Mouse (Mus musculus): ENCODE data around the gene Pde6h.

Gene Pde6h

GRCm38 (mm10) chr6:136912751-136913265 is 10.8 kb upstream of the Pde6h start:
- peak; percentile 91 for DNase-seq

GRCm38 (mm10) chr6:136913384-136914126 is 10.1 kb upstream of the Pde6h start:
- peak; percentile 96 for DNase-seq

GRCm38 (mm10) chr6:136914234-136914633 is 9.4 kb upstream of the Pde6h start:
- peak; percentile 68 for DNase-seq

- DNase-seq = peak; percentile 96
Measured at GRCm38 (mm10) chr6:136915721-136916395, 7.8 kb upstream of the Pde6h start.

DNA sequence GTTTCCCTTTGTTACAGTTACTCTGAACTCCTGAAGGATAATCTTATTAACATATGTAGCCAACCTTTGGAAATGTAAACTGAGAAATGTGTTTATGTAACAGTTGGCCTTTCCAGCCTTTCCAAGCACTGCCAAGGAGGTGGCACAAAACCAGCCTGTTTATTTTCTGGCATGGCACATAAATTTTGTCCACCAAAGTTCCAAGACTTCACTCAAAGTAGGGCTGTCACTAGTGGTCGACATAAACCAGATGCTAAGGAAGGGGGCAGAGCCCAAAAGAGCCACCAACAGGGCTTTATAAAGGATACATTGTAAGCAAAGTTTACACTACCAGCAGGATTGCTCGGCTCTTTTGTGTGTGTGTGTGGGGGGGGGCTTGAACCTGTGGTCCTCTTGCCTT is 5.7 kb upstream of the Pde6h start:
- no peak for DNase-seq

DNA sequence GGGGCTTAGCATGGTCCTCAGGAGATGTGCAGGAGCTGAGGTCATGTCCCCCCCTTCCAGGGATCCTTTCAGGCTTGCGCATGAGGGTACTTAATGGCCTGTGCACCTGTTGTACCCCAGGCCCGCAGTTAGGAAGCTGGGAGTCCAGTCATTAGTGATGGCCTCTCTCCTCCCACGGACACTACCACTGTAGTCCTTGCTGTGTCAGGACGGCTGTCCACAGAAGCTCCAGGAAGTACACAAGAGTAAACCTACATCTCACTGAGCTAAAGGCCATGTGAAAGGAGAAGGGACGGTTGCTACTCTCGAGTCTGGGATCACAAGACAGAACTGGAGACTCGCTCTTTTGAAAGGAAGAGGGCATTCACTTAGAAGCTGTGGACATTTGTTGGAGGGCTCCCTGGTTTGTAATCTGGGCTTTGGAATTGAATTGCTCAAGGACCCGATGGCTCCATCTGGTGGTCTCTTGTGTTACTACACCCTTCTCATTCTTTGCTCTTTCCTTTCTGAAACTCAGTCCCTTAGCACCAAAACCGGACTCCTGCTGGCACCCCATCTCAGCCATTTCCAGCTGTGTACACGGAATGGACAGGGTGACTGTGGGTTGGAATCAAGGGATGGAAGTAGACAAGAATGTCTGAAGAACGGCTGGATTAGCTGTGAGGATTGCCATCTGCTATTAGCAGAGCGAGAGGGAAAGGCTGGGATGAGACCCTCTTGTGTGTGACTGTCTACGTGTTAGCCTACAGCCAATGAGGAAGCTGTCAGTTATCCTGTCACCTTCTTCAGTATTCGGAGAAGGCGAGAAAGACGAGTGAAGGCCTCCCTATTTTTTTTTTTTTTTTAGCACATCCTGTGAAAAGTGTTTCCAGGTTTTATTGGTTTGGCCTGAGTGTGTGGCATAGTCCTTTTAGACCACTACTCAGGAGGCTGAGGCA is 3.0 kb upstream of the Pde6h start:
- peak; percentile 96 for DNase-seq

DNA sequence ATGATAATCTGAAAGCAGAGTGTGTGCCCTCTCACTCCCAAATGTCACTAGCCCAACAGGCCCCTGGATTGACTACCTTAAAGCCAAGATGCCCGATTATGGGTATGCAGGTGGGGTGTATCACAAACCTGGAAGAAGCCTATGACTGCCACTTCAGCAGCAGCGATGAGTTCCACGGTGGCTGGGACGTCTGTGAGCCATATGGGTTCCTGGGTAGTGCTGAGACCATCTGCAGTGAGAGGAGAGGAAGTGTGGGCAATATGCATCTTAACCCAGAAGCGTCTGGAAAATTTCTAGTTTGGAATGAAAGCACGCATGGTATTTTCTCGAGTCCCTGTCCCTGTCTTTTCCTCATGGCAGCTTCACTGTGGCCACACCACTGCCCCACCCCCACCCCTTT is 2.0 kb upstream of the Pde6h start:
- DNase-seq = no peak

- DNase-seq = no peak
Measured at GRCm38 (mm10) chr6:136922080-136922479, 1.6 kb upstream of the Pde6h start, which contains the start of gene Erp27. TSS of gene Erp27 (minus strand) at chr6:136922180.

GRCm38 (mm10) chr6:136922871-136923270 is 761 bp upstream of the Pde6h start:
- DNase-seq = peak; percentile 90

DNA sequence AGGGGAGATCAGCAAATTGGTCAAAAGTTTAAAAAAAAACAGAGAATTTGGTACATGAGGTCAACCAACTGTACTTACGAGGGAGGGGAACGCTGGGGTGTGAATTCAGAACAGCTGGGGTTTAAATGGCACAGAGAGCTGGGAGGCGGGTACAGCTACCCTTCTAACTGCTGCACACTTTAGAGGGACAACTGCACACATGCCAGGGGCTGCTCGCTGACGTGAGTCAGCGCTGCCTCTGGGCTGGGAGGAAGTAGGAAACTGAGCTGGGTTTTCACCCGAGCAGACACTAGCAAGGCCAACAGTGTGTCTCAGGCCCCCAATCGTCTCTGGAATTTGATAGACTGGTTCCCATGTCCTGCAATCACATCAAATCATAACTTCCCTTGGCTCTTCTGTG is 1.4 kb downstream of the Pde6h start:
- peak; percentile 68 for DNase-seq

DNA sequence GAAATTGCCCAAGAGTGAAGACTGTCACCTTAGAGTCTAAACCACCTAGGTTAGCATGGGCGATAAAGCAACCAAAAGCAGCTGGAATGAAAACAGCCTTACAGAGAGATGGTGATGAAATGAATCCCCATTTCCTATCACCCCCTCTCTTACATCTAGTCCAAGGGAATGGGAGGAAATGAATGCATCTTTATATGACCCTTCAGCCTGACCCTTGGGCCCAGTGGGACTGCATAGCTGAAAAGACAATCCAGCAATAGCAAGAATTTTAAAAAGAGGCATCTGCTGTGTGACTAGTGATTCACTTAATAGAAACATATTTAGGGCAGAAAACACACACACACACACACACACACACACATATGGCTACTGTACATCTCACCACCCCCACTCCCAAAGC is 4.0 kb downstream of the Pde6h start:
- peak; percentile 91 for DNase-seq

DNA sequence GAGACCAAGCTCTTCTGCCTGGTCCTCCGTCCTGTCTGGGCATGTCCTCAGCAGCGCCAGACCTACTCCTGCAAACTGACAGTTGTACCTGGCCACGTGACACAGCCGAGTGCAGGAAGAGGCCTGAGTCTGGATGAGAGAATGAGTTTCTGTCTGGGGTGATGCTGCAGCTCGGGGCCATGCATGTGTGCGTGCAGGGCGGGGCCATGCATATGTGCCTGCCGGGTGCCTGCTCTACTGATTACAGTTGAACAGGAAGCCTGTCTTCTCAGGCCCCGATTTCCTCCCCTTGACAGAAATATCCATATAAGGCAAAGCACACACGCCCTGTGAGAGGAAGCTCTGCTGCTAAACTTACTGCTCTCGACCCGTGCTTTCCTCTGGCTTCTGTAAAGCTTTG is 7.0 kb downstream of the Pde6h start:
- DNase-seq = peak; percentile 98

GRCm38 (mm10) chr6:136931246-136931645 is 7.6 kb downstream of the Pde6h start:
- DNase-seq = peak; percentile 71

GRCm38 (mm10) chr6:136934068-136934467 is 10.4 kb downstream of the Pde6h start:
- peak; percentile 82 for DNase-seq

DNA sequence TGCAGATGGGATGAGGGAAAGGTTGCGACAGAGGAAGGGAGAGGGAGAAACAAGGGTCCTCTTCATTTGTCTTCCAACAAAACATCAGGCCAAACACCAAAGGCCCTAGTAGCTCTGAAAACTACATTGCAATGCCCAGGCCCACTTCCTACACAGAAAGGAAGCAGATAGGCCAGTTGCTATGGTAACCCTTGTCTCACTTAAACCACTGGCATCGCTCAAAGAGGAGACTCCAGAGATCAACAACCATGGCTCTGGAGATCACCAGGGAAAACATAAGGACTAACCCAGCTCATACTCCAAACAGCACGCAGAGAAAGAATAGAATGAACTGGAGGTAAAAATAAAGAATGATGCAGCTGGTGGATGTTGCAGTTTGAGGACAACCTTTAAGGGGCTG is 11.6 kb downstream of the Pde6h start:
- peak; percentile 87 for DNase-seq

DNA sequence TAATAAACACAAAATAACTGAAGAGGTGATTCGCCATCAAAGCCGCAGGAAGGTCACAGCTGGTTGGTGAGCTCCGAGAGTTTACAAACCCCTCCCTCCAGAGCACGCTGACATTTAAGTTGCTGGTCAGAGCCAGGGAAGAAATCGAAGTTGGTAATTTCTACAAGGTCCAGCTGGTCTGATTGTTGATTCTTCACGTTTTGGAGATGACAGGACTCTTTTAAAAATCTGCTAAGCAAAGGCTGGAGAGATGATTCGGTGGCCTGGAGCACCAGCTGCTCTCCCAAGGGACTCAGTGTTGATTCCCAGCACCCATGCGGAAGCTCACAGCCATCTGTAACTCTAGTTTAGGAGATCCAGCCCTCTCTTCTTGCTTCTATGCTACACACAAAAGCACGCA is 12.7 kb downstream of the Pde6h start:
- peak; percentile 91 for DNase-seq

DNA sequence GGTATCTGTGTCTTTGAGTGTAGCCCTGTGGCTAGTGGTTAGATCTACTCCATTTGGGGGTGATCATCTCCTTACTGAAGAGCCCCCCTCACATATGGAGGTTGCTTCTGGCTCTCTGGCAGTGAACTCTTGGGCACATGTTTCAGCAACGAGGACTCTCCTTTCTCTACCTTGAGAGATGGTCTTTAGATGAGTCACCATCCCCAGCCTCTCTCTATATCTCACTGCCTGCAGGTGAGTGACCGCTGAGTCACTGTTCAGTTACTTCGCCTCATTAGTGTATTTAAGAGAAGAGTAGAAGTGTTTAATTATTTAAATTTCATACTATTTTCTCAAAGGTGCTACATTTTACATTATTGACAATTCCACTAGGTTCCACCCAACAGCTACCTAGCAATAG is 13.5 kb downstream of the Pde6h start:
- DNase-seq = peak; percentile 66

GRCm38 (mm10) chr6:136938331-136939126 is 14.9 kb downstream of the Pde6h start:
- peak; percentile 94 for DNase-seq

DNA sequence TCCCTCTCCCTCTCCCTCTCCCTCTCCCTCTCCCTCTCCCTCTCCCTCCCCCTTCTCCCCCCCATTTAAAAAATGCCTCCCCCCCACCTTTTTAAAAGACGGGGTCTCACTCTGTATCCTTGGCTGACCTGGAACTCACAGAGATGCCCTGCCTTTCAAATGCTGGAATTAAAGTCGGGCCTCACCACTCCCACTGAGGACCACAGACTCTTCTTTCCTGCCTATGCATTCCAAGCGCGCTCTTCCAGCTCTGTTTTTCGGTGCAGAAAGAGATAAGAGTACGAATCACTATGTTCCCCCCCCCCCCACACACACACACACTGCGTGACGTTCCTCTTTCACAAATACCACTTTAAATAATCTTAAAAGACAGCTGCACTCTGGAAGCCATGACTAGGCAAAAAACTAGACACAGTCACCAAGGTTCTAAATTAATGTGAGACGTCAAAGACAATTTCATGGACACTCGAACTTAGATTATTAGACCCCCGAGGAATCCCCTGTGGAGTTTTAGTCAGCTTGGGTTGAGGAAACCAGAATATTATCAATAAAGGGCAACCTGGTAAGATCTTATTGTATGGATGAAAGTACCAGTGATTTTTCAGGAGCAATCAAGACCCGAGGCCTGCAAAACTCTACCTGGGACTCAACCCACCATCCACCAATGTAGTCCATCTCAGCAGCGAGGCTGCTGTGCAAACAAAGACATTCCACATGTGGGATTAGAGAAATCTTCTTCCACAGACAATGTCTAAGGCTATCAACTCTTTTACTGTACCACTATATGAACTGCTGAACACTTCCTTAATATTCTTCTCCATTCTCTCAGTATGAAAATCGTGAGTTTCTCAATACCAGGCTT is 15.9 kb downstream of the Pde6h start:
- peak; percentile 88 for DNase-seq

DNA sequence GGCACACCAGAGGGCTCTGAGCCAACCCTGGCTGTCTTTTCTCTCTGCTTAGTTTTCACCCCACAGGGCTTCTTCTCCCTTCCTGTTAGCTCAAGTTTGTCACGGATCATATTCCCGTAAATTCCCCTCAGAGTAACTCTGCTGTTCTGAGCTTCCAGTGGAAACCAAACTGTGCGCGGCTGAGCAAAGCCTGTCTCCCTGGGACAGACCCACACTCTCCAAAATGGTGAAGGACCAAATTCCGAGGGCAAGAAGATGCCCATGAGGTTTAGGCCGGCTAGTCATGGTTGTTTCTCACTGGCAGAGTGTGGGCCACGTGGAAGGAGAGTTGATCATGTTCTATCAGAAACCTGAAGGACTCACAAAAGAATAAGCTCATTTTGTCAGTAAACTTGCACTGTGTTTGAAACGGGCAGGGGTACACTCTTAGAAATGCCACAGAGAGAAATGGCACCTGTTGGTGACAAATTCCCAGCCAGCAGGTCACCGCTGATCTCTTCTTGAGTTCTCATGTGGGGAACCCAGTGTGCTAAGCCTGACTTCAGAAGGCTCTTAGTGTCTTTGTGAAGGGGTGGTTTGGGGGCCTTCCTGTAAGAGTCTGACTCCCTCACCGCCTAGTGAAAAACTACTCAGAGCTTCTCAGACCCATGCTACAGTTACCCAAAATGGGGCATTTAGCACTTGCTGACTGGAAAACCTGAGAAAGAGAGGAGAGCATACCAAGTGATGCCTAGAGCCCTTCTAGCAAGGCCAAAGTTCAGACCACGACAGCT is 16.7 kb downstream of the Pde6h start:
- peak; percentile 92 for DNase-seq
